Mouse (Mus musculus) lung, postnatal 0 days (tissue): ENCODE measurements at regions not wholly inside any gene's neighbourhood (a gene's known extent, or its start where the extent isn't known, plus 50 kb on each side); places are given as distances from the start of the nearest gene placed in this dataset.
A peak's percentile ranks its signal among the peaks of the same experiment; 100 is the strongest.

Source experiments
- ATAC-seq: fragments of 200-750 bp; cut with Nextera tagmentation; 2 replicates; pipeline ENCODE4 v1.8.0; 2017; ENCODE audit warnings: moderate library complexity
- DNase-seq: peaks from one replicate; pipeline ENCODE4 v3.0.0-alpha.2; 2016; ENCODE audit warnings: low spot score
- H3K27ac ChIP-seq: fragments of 300-500 bp; sonication (generic); 2 replicates; pipeline ENCODE4 v1.5.1; 2014; ENCODE audit warnings: antibody characterized with exemption, mild to moderate bottlenecking, low read length, mixed read lengths
- H3K27me3 ChIP-seq: fragments of 300-500 bp; sonication (generic); replicated peaks from 2 replicates; pipeline ENCODE4 v1.6.1; 2014; ENCODE audit warnings: low read length, mixed read lengths; ENCODE audit not compliant: insufficient read depth
- H3K36me3 ChIP-seq: fragments of 300-500 bp; sonication (generic); 2 replicates; pipeline ENCODE4 v1.6.1; 2014; ENCODE audit warnings: low read length, mixed read lengths; ENCODE audit not compliant: insufficient read depth
- H3K4me1 ChIP-seq: fragments of 300-500 bp; sonication (generic); 2 replicates; pipeline ENCODE4 v1.6.1; 2014; ENCODE audit warnings: antibody characterized with exemption, low read depth, low read length, mixed read lengths; ENCODE audit not compliant: insufficient read depth
- H3K4me2 ChIP-seq: fragments of 300-500 bp; sonication (generic); replicated peaks from 2 replicates; pipeline ENCODE4 v1.6.1; 2014; ENCODE audit warnings: low read depth, mild to moderate bottlenecking, low read length, moderate library complexity, mixed read lengths
- H3K4me3 ChIP-seq: fragments of 300-500 bp; sonication (generic); 2 replicates; pipeline ENCODE4 v1.5.1; 2014; ENCODE audit warnings: low read depth, low read length
- H3K9ac ChIP-seq: fragments of 300-500 bp; sonication (generic); replicated peaks from 2 replicates; pipeline ENCODE4 v1.6.1; 2014; ENCODE audit warnings: low read depth, mild to moderate bottlenecking
- H3K9me3 ChIP-seq: fragments of 300-500 bp; sonication (generic); 2 replicates; pipeline ENCODE4 v1.6.1; 2016; ENCODE audit warnings: low read length, mixed read lengths
- CTCF ChIP-seq: IDR thresholded peaks from 2 replicates; pipeline ENCODE4 v1.5.1; 2016; ENCODE audit warnings: antibody characterized with exemption, mild to moderate bottlenecking
- EP300 ChIP-seq: IDR thresholded peaks from 2 replicates; pipeline ENCODE4 v1.6.1; 2016; ENCODE audit warnings: antibody characterized with exemption, mild to moderate bottlenecking, control low read depth
- WGBS: fragments of 180-500 bp; shearing (Covaris S2); extraction: QIAGEN DNeasy Blood & Tissue Kit; methylation state at CpG from one replicate; pipeline ENCODE4 v1.1.7; 2014; 5-methylcytosine and 5-hydroxymethylcytosine counted together

- H3K4me2 ChIP-seq = no peak overlapping the region
- no peaks in the 10 kb centered on the region for H3K27me3 ChIP-seq
- H3K4me1 ChIP-seq = no peaks in the 10 kb centered on the region
- 49% methylated on average over 2 of the region's 2 CpGs for WGBS
- H3K9me3 ChIP-seq = no peaks in the 10 kb centered on the region
- no peak overlapping the region for H3K4me3 ChIP-seq
- TF ChIP-seq EP300 (no peak), CTCF (no peak)
- DNase-seq (no peak), ATAC-seq (no peak)
- H3K9ac ChIP-seq = no peak overlapping the region
- H3K27ac ChIP-seq = no peak overlapping the region
- no peaks in the 10 kb centered on the region for H3K36me3 ChIP-seq
Observed at GRCm38 (mm10) chr14:58657263-58657662, 485.4 kb downstream of the 1700129C05Rik start.

GRCm38 (mm10) chr14:58656935-58657238 lies 485.8 kb downstream of the 1700129C05Rik start:
- H3K27ac ChIP-seq = no peak overlapping the region
- no peaks in the 10 kb centered on the region for H3K27me3 ChIP-seq
- WGBS = 24% methylated on average over 1 of the region's 1 CpGs

GRCm38 (mm10) chr14:58656212-58656934 lies 486.3 kb downstream of the 1700129C05Rik start:
- no peak overlapping the region for H3K4me3 ChIP-seq
- no peak overlapping the region for H3K4me2 ChIP-seq
- no peaks in the 10 kb centered on the region for H3K9me3 ChIP-seq
- TF ChIP-seq EP300 = no peak
- no peaks in the 10 kb centered on the region for H3K36me3 ChIP-seq
- ATAC-seq = no peak
- no peak overlapping the region for H3K27ac ChIP-seq
- H3K4me1 ChIP-seq = no peaks in the 10 kb centered on the region
- WGBS = 41% methylated on average over 4 of the region's 4 CpGs
- no peak for DNase-seq
- H3K9ac ChIP-seq = no peak overlapping the region
- H3K27me3 ChIP-seq = no peaks in the 10 kb centered on the region

More at GRCm38 (mm10) chr14:58656935-58657238, 485.8 kb downstream of the 1700129C05Rik start:
- no peak for ATAC-seq
- Histone ChIP-seq H3K4me1 (no peaks in the 10 kb centered on the region), H3K36me3 (no peaks in the 10 kb centered on the region), H3K9ac (no peak overlapping the region), H3K4me2 (no peak overlapping the region), H3K9me3 (no peaks in the 10 kb centered on the region), H3K4me3 (no peak overlapping the region)
- no peak for DNase-seq
- no peak for TF ChIP-seq EP300
- TF ChIP-seq CTCF = no peak

- H3K9ac ChIP-seq = no peak overlapping the region
- WGBS = 71% methylated on average over 1 of the region's 1 CpGs
- DNase-seq = peak; percentile 72
- H3K4me2 ChIP-seq = no peak overlapping the region
- H3K9me3 ChIP-seq = no peaks in the 10 kb centered on the region
- H3K4me3 ChIP-seq = no peak overlapping the region
- TF ChIP-seq EP300 (no peak), CTCF (no peak)
- H3K27ac ChIP-seq = no peak overlapping the region
- H3K4me1 ChIP-seq = no peaks in the 10 kb centered on the region
- H3K27me3 ChIP-seq = no peaks in the 10 kb centered on the region
- ATAC-seq = peak; percentile 57
- H3K36me3 ChIP-seq = no peaks in the 10 kb centered on the region
Observed at GRCm38 (mm10) chr14:58653026-58653425, 489.7 kb downstream of the 1700129C05Rik start.

GRCm38 (mm10) chr14:58652004-58652403 lies 490.7 kb downstream of the 1700129C05Rik start:
- ATAC-seq (no peak), DNase-seq (no peak)
- Histone ChIP-seq H3K27ac (no peak overlapping the region), H3K4me3 (no peak overlapping the region), H3K4me2 (no peak overlapping the region), H3K9ac (no peak overlapping the region), H3K4me1 (no peaks in the 10 kb centered on the region), H3K9me3 (no peaks in the 10 kb centered on the region), H3K36me3 (no peaks in the 10 kb centered on the region), H3K27me3 (no peaks in the 10 kb centered on the region)
- TF ChIP-seq CTCF (no peak), EP300 (no peak)
- 82% methylated on average over 3 of the region's 3 CpGs for WGBS

- Histone ChIP-seq H3K4me1 (no peaks in the 10 kb centered on the region), H3K4me2 (no peak overlapping the region), H3K9me3 (no peaks in the 10 kb centered on the region), H3K4me3 (no peak overlapping the region), H3K36me3 (no peaks in the 10 kb centered on the region), H3K27ac (no peak overlapping the region), H3K27me3 (no peaks in the 10 kb centered on the region), H3K9ac (no peak overlapping the region)
- ATAC-seq (no peak), DNase-seq (no peak)
- no peak for TF ChIP-seq EP300
- TF ChIP-seq CTCF = no peak
- WGBS = 50% methylated on average over 6 of the region's 6 CpGs
Observed at GRCm38 (mm10) chr14:58651210-58651609, 491.5 kb downstream of the 1700129C05Rik start.

- no peak for ATAC-seq
- H3K9me3 ChIP-seq = no peaks in the 10 kb centered on the region
- H3K36me3 ChIP-seq = no peaks in the 10 kb centered on the region
- WGBS = 87% methylated on average over 7 of the region's 7 CpGs
- H3K4me2 ChIP-seq = no peak overlapping the region
- no peak overlapping the region for H3K9ac ChIP-seq
- H3K4me1 ChIP-seq = no peaks in the 10 kb centered on the region
- no peaks in the 10 kb centered on the region for H3K27me3 ChIP-seq
- no peak overlapping the region for H3K27ac ChIP-seq
- TF ChIP-seq CTCF (no peak), EP300 (no peak)
- no peak for DNase-seq
- H3K4me3 ChIP-seq = no peak overlapping the region
Observed at GRCm38 (mm10) chr14:58638337-58638696, 504.4 kb downstream of the 1700129C05Rik start.
